Comparison of ENCODE assay signal across 8 mouse cellular contexts in the genomic region with DNA sequence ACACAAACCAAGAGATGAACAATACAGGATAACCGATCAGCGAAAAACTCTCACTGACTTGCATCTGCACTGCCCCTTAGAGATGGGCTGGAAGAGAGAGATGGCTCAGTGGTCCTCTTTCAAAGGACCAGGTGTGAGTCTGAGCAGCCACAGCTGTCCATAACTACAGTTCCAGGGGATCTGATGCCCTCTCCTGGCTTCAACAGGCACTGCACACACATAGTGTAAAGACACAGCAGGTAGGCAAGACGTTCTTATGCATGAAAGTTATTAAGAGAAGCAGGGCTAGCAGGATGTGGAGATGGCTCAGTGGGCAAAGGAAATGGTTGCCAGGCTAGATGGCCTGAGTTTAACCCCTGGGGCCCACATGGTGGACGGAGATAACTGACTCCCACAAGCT. TPM values are rescaled to one million over a fixed set of nuclear protein-coding genes. Genes with fewer than 3 reads are reported as not detected.
DNase-seq lines count a peak whose midpoint lies in the region; ATAC-seq and TF ChIP-seq lines count a peak whose summit lies in the region.

No protein-coding gene starts in this region.

- no peak for ATAC-seq in intestine, embryonic 14.5 days (replicated peaks; ENCODE audit: low FRiP score, low TSS enrichment, low read depth)
- no peak for ATAC-seq in intestine, embryonic 15.5 days
- ATAC-seq in midbrain, embryonic 14.5 days (ENCODE audit: low FRiP score, low TSS enrichment) = no peak
- ATAC-seq in inflammation-experienced regulatory T-cells, adult 6 months = no peak

- 90% methylated on average over 4 of the region's 4 CpGs for WGBS in intestine, embryonic 14.5 days
- 86% methylated on average over 4 of the region's 4 CpGs for WGBS in intestine, embryonic 15.5 days
- 75% methylated on average over 4 of the region's 4 CpGs for WGBS in midbrain, embryonic 14.5 days

- H3K27ac ChIP-seq in intestine, embryonic 14.5 days (ENCODE audit: low read depth) = peak overlapping the region; percentile 80; the same call in 1 of the 2 replicates
- H3K27ac ChIP-seq in intestine, embryonic 15.5 days = no peak overlapping the region
- H3K27ac ChIP-seq in embryonic fibroblast, embryonic 13.5 days (ENCODE audit: insufficient read depth, low read length) = peak overlapping the region; percentile 93
- peak overlapping the region; percentile 50; the same call in 1 of the 2 replicates for H3K27ac ChIP-seq in midbrain, embryonic 14.5 days (replicated peaks; ENCODE audit: low read depth, low read length)

- intact Hi-C loops in left cerebral cortex, postnatal 36 days (cut with DNase I) = no loop called here
- intact Hi-C loops in gastrocnemius, postnatal 14 days (cut with DNase I; ENCODE audit: low total_unique reads) = no loop called here

- no peak overlapping the region for H3K4me3 ChIP-seq in intestine, embryonic 14.5 days (ENCODE audit: low read depth, low read length)
- H3K4me3 ChIP-seq in intestine, embryonic 15.5 days (replicated peaks) = no peak overlapping the region
- no peak overlapping the region for H3K4me3 ChIP-seq in E14TG2a.4 (replicated peaks; ENCODE audit: low read length)
- H3K4me3 ChIP-seq in embryonic fibroblast, embryonic 13.5 days (ENCODE audit: insufficient read depth, low read length) = no peak overlapping the region
- H3K4me3 ChIP-seq in midbrain, embryonic 14.5 days (replicated peaks; ENCODE audit: low read depth, low read length) = no peak overlapping the region

- H3K36me3 ChIP-seq in intestine, embryonic 14.5 days (ENCODE audit: control insufficient read depth, insufficient read depth, low read length) = no peaks in the 10 kb centered on the region
- H3K36me3 ChIP-seq in intestine, embryonic 15.5 days = no peaks in the 10 kb centered on the region
- no peaks in the 10 kb centered on the region for H3K36me3 ChIP-seq in E14TG2a.4 (ENCODE audit: insufficient read depth, low read length)
- no peaks in the 10 kb centered on the region for H3K36me3 ChIP-seq in midbrain, embryonic 14.5 days (ENCODE audit: control insufficient read depth, insufficient read depth, low read length)

- no peaks in the 10 kb centered on the region for H3K27me3 ChIP-seq in intestine, embryonic 14.5 days (replicated peaks; ENCODE audit: control insufficient read depth, insufficient read depth, low read length)
- no peaks in the 10 kb centered on the region for H3K27me3 ChIP-seq in intestine, embryonic 15.5 days (replicated peaks)
- peaks cover 26% of the 10 kb centered on the region for H3K27me3 ChIP-seq in E14TG2a.4 (ENCODE audit: insufficient read depth, low read length)
- no peaks in the 10 kb centered on the region for H3K27me3 ChIP-seq in midbrain, embryonic 14.5 days (ENCODE audit: control insufficient read depth, insufficient read depth, low read length)

- TF ChIP-seq POLR2A in embryonic fibroblast, embryonic 13.5 days (IDR thresholded peaks at IDR 0.05; ENCODE audit: low read depth, low read length) = no peak

- no peak overlapping the region for H3K4me2 ChIP-seq in intestine, embryonic 14.5 days (ENCODE audit: low read length)
- H3K4me2 ChIP-seq in intestine, embryonic 15.5 days (replicated peaks) = no peak overlapping the region
- no peak overlapping the region for H3K4me2 ChIP-seq in midbrain, embryonic 14.5 days (ENCODE audit: low read length)

- peaks cover 22% of the 10 kb centered on the region for H3K4me1 ChIP-seq in intestine, embryonic 14.5 days (replicated peaks; ENCODE audit: control insufficient read depth, insufficient read depth, low read length)
- peaks cover 20% of the 10 kb centered on the region for H3K4me1 ChIP-seq in intestine, embryonic 15.5 days (replicated peaks)
- peaks cover 27% of the 10 kb centered on the region for H3K4me1 ChIP-seq in E14TG2a.4 (replicated peaks; ENCODE audit: low read depth, low read length)
- H3K4me1 ChIP-seq in embryonic fibroblast, embryonic 13.5 days (ENCODE audit: control insufficient read depth, insufficient read depth, low read length) = peaks cover 11% of the 10 kb centered on the region
- H3K4me1 ChIP-seq in midbrain, embryonic 14.5 days (ENCODE audit: control insufficient read depth, insufficient read depth, low read length) = peaks cover 20% of the 10 kb centered on the region

- H3K9me3 ChIP-seq in intestine, embryonic 14.5 days (ENCODE audit: control insufficient read depth, low read length) = no peaks in the 10 kb centered on the region
- no peaks in the 10 kb centered on the region for H3K9me3 ChIP-seq in intestine, embryonic 15.5 days
- peaks cover 14% of the 10 kb centered on the region for H3K9me3 ChIP-seq in E14TG2a.4 (ENCODE audit: low read length)
- H3K9me3 ChIP-seq in midbrain, embryonic 14.5 days (ENCODE audit: control insufficient read depth, low read length) = no peaks in the 10 kb centered on the region

- no peak overlapping the region for H3K9ac ChIP-seq in intestine, embryonic 14.5 days (ENCODE audit: low read length)
- H3K9ac ChIP-seq in intestine, embryonic 15.5 days = no peak overlapping the region
- no peak overlapping the region for H3K9ac ChIP-seq in midbrain, embryonic 14.5 days (replicated peaks; ENCODE audit: low read length)

- peak; percentile 86 for TF ChIP-seq CTCF in E14TG2a.4 (conservative IDR thresholded peaks at IDR 0.05; ENCODE audit: low read length)
- TF ChIP-seq CTCF in embryonic fibroblast, embryonic 13.5 days (IDR thresholded peaks at IDR 0.05; ENCODE audit: borderline replicate concordance, insufficient read depth, low read length) = peak; percentile 51; the same call in 1 of the 2 replicates

- DNase-seq in intestine, embryonic 14.5 days (ENCODE audit: low spot score) = no peak
- DNase-seq in midbrain, embryonic 14.5 days = peak; percentile 39
- DNase-seq in left cerebral cortex, postnatal 36 days (ENCODE audit: low spot score in 2 of 2) = no peak
- no peak for DNase-seq in gastrocnemius, postnatal 14 days

RNA-seq across cellular contexts. Expression of a gene that starts 13.6 kb away (rescaled TPM):
- 3.6 and 5.6 TPM in 2 replicates for polyA plus RNA-seq in intestine, embryonic 14.5 days (2014; fragmentation: Nextera tagmentation; extraction: Ambion mirVana)
- 4.3 and 5.3 TPM in 2 replicates for polyA plus RNA-seq in intestine, embryonic 15.5 days (2015; fragmentation: Nextera tagmentation; extraction: Ambion mirVana)
- 34.1 and 38.3 TPM in 2 replicates for polyA plus RNA-seq in embryonic fibroblast, embryonic 13.5 days (2011; ENCODE audit: insufficient read length, low read depth, missing spikeins)
- 4.2 and 4.6 TPM in 2 replicates for polyA plus RNA-seq in midbrain, embryonic 14.5 days (2014; fragmentation: Nextera tagmentation; extraction: Ambion mirVana)
- total RNA-seq in left cerebral cortex, postnatal 36 days (2021) = 10 to 100 TPM; 42.4 to 42.5 TPM
- polyA plus RNA-seq in inflammation-experienced regulatory T-cells, adult 6 months (2017; shearing (Covaris generic)) = 10 to 100 TPM in 1 of 3 experiments, 1 to 10 TPM in 2; 6.3 to 10.1 (median 8.5) TPM
- total RNA-seq in gastrocnemius, postnatal 14 days (2021) = 10 to 100 TPM; 12.2 to 14.7 TPM
